Mouse (Mus musculus) gastrocnemius, adult 8-10 months (tissue): Measurements from ENCODE around the gene Chd1. TPM values are rescaled to one million over a fixed set of nuclear protein-coding genes. Genes with fewer than 3 reads are reported as not detected.
"Not testable (repeated sequence)": the region's sequence is repeated elsewhere in the genome, so short reads cannot be mapped to it uniquely, and the experiment has no call there.

Experiments
- DNase-seq, 2 experiments: peaks; one replicate each; pipeline ENCODE4 v3.0.0; 2022; ENCODE audit warnings: low spot score in 2 of 2
- total RNA-seq, 4 experiments: library from RNA; stranded (reverse); gene quantifications; 2 replicates each; pipeline ENCODE4 v1.2.4; 2022

The Chd1 gene
- total RNA-seq, 4 experiments from 2014 or later, result 9.6 to 15.4 (median 12.6) TPM

- DNase-seq, result no peak
Measured at GRCm38 (mm10) chr17:15731706-15732105, 26.9 kb downstream of the Chd1 start.

DNA sequence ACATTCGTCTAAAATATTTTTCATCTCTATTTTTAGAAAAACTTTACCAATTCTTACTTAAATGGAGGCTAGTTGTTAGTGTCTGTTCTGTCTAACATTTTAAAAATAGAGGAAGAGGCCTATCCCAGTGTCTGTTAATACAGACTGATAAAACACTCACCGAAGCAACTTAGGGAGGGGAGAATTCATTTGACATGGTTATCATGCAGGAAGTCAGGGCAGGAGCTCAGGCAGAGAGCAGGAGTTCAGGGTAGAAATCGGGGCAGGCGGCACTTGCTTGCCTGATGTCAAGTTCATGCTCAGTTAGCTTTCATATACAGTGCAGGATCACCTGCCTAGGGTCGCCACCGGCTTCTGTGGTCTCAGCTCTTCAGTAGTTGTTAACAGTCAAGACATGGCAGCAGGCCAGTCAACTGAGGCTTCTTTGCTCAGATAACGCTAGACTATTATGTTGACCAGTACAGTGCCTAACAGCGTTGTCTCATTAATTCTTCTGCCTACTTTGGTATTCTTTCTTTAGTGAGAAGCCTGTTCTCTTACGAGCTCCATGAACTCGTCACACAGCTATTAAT, 32.7 kb downstream of the Chd1 start:
- no peak for DNase-seq

DNA sequence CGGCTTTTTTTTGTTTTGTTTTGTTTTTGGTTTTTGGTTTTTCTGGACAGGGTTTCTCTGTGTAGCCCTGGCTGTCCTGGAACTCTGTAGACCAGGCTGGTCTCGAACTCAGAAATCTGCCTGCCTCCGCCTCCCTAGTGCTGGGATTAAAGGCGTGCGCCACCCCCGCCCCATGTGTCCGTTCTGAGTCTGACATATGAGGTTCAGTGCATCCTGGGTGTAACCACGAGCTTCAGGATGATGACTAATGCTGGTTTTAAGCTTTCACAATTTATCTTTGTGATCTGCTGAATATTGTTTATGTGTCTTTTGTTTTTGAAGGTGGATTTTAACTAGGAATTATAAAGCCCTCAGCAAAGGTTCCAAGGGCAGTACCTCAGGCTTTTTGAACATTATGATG, 37.1 kb downstream of the Chd1 start:
- DNase-seq, result no peak

- DNase-seq, result no peak
Measured at GRCm38 (mm10) chr17:15742953-15743352, 38.2 kb downstream of the Chd1 start.

- DNase-seq, result no peak
Measured at GRCm38 (mm10) chr17:15743379-15743778, 38.6 kb downstream of the Chd1 start.

- no peak for DNase-seq
Measured at GRCm38 (mm10) chr17:15746696-15747095, 41.9 kb downstream of the Chd1 start.

DNA sequence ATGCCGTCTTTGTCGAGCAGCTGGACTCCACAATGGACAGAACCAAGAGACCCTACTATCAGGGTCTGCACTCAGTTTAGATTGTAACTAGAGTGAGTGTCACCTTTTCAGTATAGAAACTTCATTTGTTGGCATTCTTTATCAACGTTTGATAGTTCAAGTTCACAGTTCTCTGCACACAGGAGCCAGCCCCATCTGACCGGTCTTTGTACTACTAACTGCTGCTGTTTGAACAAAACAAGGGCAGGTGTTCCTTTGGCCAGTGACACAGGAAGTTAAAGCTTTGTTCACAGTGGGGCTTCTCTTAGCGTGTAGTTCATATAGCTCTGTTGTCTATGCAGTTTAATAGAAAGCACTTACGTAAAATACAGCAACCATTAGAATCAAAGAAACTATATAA, 43.3 kb downstream of the Chd1 start:
- no peak for DNase-seq

DNA sequence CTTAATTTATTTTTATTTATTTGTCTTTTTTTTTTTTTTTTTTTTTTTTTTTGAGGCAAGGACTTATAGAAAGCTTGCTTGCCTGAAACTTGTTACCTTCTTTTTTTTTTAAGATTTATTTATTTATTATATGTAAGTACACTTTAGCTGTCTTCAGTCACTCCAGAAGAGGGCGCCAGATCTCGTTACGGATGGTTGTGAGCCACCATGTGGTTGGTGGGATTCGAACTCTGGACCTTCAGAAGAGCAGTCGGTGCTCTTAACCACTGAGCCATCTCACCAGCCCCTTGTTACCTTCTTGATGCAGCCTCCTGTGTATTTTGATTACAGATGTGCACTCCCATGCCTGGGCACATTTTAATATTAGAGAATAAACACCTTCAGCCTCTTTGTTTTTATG, 46.5 kb downstream of the Chd1 start:
- DNase-seq, result not testable (repeated sequence)

GRCm38 (mm10) chr17:15761191-15761590, 56.4 kb downstream of the Chd1 start:
- DNase-seq, result no peak

DNA sequence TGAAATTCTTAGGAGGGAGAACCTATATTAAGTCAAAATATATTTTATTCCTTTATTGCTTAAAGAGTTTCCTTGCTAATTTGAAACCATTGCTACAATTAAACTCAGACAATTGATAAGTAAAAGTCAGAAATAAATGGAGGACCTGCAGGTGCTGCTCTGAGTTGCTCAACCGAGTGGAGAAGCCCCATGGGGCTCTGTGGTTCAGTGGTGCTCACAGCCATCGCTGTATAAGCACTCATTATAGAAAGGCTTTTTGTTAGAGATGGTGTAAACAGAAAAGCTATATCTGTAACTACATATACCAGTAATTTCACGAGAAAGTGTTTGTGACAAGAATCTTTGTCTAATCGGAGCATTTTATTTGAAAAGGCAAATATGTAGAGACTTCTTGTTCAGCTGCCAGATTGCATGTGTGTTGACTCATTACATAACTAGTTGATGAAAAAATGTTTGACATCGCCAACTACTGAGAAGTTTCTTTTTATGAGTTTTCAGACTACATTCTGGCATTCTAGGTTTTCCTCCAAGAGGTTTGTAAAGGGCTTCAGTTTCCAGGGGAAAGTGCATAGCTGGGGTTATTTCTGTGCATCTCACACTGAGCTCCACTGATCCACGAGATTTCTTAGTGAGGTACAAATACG, 64.4 kb downstream of the Chd1 start:
- DNase-seq, result no peak

DNA sequence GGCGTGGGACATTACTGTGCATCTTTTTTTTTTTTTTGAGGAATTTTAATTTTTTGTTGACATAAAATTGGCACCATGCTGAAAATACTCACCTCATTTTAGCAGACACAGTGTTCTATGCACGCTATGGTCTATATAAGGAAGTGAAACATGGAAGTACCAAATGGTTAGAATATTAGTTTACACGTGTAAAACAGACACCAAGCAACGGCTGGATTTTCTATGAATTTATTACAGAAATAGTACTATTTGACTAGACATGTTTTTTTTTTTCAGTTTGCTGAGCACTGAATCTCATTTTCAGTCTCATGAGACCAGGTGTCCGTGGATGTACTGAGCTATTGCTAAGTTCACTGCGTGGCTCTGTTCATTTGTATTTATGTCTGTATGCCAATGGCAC, 69.2 kb downstream of the Chd1 start:
- no peak for DNase-seq

- no peak for DNase-seq
Measured at GRCm38 (mm10) chr17:15774565-15775215, 69.9 kb downstream of the Chd1 start.

- no peak for DNase-seq
Measured at GRCm38 (mm10) chr17:15776349-15776748, 71.6 kb downstream of the Chd1 start.

GRCm38 (mm10) chr17:15777979-15778378, 73.2 kb downstream of the Chd1 start:
- DNase-seq, result no peak

- DNase-seq, result no peak
Measured at GRCm38 (mm10) chr17:15787036-15787435, 82.3 kb downstream of the Chd1 start.

- DNase-seq, result no peak
Measured at GRCm38 (mm10) chr17:15790716-15791115, 85.9 kb downstream of the Chd1 start.

DNA sequence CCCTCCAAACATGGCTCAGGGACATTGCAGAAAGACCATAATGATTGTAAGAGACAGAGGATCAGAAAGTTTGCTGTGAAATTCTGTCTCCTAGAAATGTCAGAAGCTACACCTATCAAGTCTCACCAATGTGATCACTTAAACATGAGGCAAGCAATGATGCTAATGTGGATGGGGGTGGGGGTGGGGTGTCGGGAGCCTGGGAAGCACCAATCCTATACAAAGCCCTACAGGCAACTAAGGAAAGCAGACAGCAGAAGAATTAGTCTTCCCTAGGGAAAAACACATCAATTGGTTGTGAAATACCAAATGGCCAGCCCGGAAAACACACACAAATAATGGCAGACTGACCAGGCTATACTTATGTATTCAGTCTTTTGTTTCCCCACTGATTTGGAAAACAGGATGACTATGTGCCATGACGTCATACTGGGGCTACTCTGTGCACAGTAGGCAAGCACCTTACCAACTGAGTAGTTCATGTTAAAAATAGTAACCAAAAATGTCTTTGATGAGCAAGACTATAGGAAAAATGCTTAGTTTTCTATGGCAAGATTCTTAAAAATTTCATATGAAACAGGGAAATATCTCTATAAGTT, 94.5 kb downstream of the Chd1 start:
- no peak for DNase-seq

- DNase-seq, result no peak
Measured at GRCm38 (mm10) chr17:15804008-15804812, 99.4 kb downstream of the Chd1 start.

DNA sequence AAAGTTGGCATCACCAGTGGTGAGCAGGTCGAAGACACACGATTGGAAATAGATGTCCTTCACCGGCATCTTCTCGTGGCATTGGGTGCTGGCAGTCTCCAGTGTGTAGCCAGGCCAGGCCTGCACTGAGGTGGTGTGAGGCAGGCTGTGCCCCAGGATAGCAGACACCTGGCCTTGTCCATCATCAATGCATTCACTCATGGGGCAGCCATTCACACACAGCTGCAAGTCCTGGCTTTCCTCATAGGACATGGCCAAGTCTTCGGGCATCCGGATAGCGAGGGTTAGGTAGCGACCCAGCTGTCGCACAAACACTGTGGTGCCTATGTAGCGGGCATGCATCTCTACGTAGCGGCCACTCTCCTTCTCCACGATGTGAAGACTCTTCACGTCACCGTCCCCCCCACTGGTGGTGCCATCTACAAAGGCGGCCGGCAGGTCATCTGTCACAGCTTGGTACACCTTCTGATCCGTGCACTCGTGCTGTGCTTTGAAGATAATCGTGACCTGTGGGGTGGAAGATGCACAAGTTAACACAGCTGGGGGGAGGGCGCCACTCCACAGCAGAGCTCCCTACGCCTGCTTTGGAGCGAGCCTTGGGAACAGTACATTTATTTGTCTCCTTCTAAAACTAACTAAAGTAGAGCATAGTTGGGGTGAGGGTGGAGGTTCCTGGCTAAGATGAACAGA, 102.7 kb downstream of the Chd1 start:
- peak; percentile 71 to 82 for DNase-seq

- no peak for DNase-seq
Measured at GRCm38 (mm10) chr17:15808015-15808414, 103.2 kb downstream of the Chd1 start.
